In the genomic region with DNA sequence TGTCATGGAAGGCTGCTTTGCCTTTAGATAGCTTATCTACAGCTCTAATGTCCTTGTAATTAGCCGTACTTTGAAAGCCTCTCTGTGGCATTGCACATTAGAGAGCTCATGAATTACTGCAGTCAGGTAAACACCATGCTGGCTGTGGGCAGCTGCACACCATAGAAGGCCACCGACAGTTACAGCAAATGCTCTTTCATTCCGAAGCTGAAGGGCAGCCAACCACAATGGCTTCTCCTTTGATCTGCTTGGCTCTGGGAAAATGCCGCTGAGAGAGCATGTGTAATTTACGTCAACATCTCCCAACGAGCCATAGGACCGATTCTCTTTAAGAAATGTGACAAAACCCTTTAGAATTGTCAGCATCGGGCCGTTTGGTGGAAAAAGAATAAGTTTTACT, we compare ENCODE assay signal across 12 mouse cellular contexts. TPM values are rescaled to one million over a fixed set of nuclear protein-coding genes. Genes with fewer than 3 reads are reported as not detected.
DNase-seq lines count a peak whose midpoint lies in the region; ATAC-seq and TF ChIP-seq lines count a peak whose summit lies in the region.
"Had no signal": no experiment of that assay in that cellular context is flagged by ENCODE, and none has a peak within 500 bp of the region (broad histone marks: within the 10 kb centered on the region; RNA-seq: fewer than 3 reads in every experiment).

No protein-coding gene starts in this region.

- no peak overlapping the region for H3K4me3 ChIP-seq in kidney, postnatal 0 days (replicated peaks; ENCODE audit: low read depth, low read length)
- no peak overlapping the region for H3K4me3 ChIP-seq in embryonic facial prominence, embryonic 14.5 days (ENCODE audit: low read depth, low read length)
- no peak overlapping the region for H3K4me3 ChIP-seq in neural tube, embryonic 14.5 days (ENCODE audit: low read depth, low read length)
- H3K4me3 ChIP-seq: liver, embryonic 15.5 days had no signal

- H3K9me3 ChIP-seq in kidney, postnatal 0 days (replicated peaks; ENCODE audit: low read length) = no peaks in the 10 kb centered on the region
- no peaks in the 10 kb centered on the region for H3K9me3 ChIP-seq in embryonic facial prominence, embryonic 14.5 days (ENCODE audit: control insufficient read depth, low read length)
- H3K9me3 ChIP-seq in neural tube, embryonic 14.5 days (ENCODE audit: control insufficient read depth, low read length) = no peaks in the 10 kb centered on the region
- H3K9me3 ChIP-seq: liver, embryonic 15.5 days had no signal

- WGBS in kidney, postnatal 0 days = 21% methylated on average over 9 of the region's 9 CpGs
- WGBS in embryonic facial prominence, embryonic 14.5 days = 45% methylated on average over 9 of the region's 9 CpGs
- 8% methylated on average over 9 of the region's 9 CpGs for WGBS in neural tube, embryonic 14.5 days

- no peak overlapping the region for H3K9ac ChIP-seq in kidney, postnatal 0 days (ENCODE audit: low read depth, low read length)
- no peak overlapping the region for H3K9ac ChIP-seq in embryonic facial prominence, embryonic 14.5 days (ENCODE audit: low read depth, low read length)
- H3K9ac ChIP-seq in neural tube, embryonic 14.5 days (replicated peaks; ENCODE audit: low read depth, low read length) = no peak overlapping the region
- H3K9ac ChIP-seq: hindbrain, embryonic 14.5 days; liver, embryonic 15.5 days had no signal

- H3K27me3 ChIP-seq in kidney, postnatal 0 days (ENCODE audit: insufficient read depth, low read length) = no peaks in the 10 kb centered on the region
- no peaks in the 10 kb centered on the region for H3K27me3 ChIP-seq in embryonic facial prominence, embryonic 14.5 days (replicated peaks; ENCODE audit: control insufficient read depth, insufficient read depth, low read length)
- no peaks in the 10 kb centered on the region for H3K27me3 ChIP-seq in neural tube, embryonic 14.5 days (ENCODE audit: control insufficient read depth, insufficient read depth, low read length)
- H3K27me3 ChIP-seq: liver, embryonic 15.5 days had no signal

- H3K4me1 ChIP-seq in kidney, postnatal 0 days (replicated peaks; ENCODE audit: insufficient read depth, low read length) = no peaks in the 10 kb centered on the region
- peaks cover 34% of the 10 kb centered on the region for H3K4me1 ChIP-seq in embryonic facial prominence, embryonic 14.5 days (ENCODE audit: control insufficient read depth, insufficient read depth, low read length)
- no peaks in the 10 kb centered on the region for H3K4me1 ChIP-seq in neural tube, embryonic 14.5 days (ENCODE audit: control insufficient read depth, insufficient read depth, low read length)
- H3K4me1 ChIP-seq: liver, embryonic 15.5 days had no signal

- H3K27ac ChIP-seq in kidney, postnatal 0 days = no peak overlapping the region
- 0 out of 2 replicates have a peak overlapping the region, but pooled peaks have one; percentile 7 for H3K27ac ChIP-seq in embryonic facial prominence, embryonic 14.5 days (replicated peaks; ENCODE audit: low read depth, low read length)
- no peak overlapping the region for H3K27ac ChIP-seq in neural tube, embryonic 14.5 days (ENCODE audit: low read depth, low read length)
- H3K27ac ChIP-seq: hindbrain, embryonic 14.5 days; liver, embryonic 15.5 days; macrophage had no signal

- H3K4me2 ChIP-seq in kidney, postnatal 0 days (ENCODE audit: low read length) = no peak overlapping the region
- H3K4me2 ChIP-seq in embryonic facial prominence, embryonic 14.5 days (ENCODE audit: low read depth, low read length) = no peak overlapping the region
- H3K4me2 ChIP-seq in neural tube, embryonic 14.5 days (ENCODE audit: low read depth, low read length) = no peak overlapping the region
- H3K4me2 ChIP-seq: hindbrain, embryonic 14.5 days; liver, embryonic 15.5 days had no signal

- H3K36me3 ChIP-seq in kidney, postnatal 0 days (ENCODE audit: insufficient read depth, low read length) = no peaks in the 10 kb centered on the region
- no peaks in the 10 kb centered on the region for H3K36me3 ChIP-seq in embryonic facial prominence, embryonic 14.5 days (ENCODE audit: control insufficient read depth, insufficient read depth, low read length)
- H3K36me3 ChIP-seq in neural tube, embryonic 14.5 days (ENCODE audit: control insufficient read depth, insufficient read depth, low read length) = no peaks in the 10 kb centered on the region
- H3K36me3 ChIP-seq: liver, embryonic 15.5 days had no signal

- DNase-seq in adrenal gland, adult 2 months = peak; percentile 23
- DNase-seq in adrenal gland, postnatal 25 days = no peak
- DNase-seq in kidney, postnatal 0 days (ENCODE audit: low spot score) = peak; percentile 16
- DNase-seq in kidney, adult 18-20 months = no peak
- peak; percentile 50 for DNase-seq in embryonic facial prominence, embryonic 14.5 days (ENCODE audit: low spot score)
- no peak for DNase-seq in T-cell, adult 2 months (ENCODE audit: low spot score)
- DNase-seq in heart, postnatal 4 days = no peak
- DNase-seq: gastrocnemius, postnatal 25 days had no signal

- TF ChIP-seq CTCF in kidney, postnatal 0 days (IDR thresholded peaks at IDR 0.05; ENCODE audit: low read depth) = no peak

- ATAC-seq in kidney, postnatal 0 days (replicated peaks; ENCODE audit: low FRiP score, low read depth) = no peak
- peak; percentile 38; the same call in 1 of the 2 replicates for ATAC-seq in embryonic facial prominence, embryonic 14.5 days (ENCODE audit: low read depth)
- ATAC-seq in neural tube, embryonic 14.5 days (ENCODE audit: low read depth) = peak; percentile 63; the same call in 1 of the 2 replicates

RNA-seq across cellular contexts. Expression of gene Ngf, which starts 38.7 kb away (rescaled TPM):
- 1 to 10 TPM; 2.0 to 4.3 TPM for total RNA-seq in adrenal gland, adult 2 months (2021)
- polyA plus RNA-seq in adrenal gland, adult 2 months (2012; rRNA removed) = 3.2 and 3.7 TPM in 2 replicates
- total RNA-seq in adrenal gland, postnatal 25 days (2021) = 1.5 and 1.7 TPM in 2 replicates
- polyA plus RNA-seq in kidney, postnatal 0 days (2015; fragmentation: Nextera tagmentation; extraction: Ambion mirVana) = 3.0 TPM in 2 replicates
- polyA plus RNA-seq in embryonic facial prominence, embryonic 14.5 days (2014; fragmentation: Nextera tagmentation; extraction: Ambion mirVana) = 7.0 and 8.9 TPM in 2 replicates
- polyA plus RNA-seq in neural tube, embryonic 14.5 days (2014; fragmentation: Nextera tagmentation; extraction: Ambion mirVana) = 0.36 and 0.79 TPM in 2 replicates
- total RNA-seq in heart, postnatal 4 days (2021) = 1 to 10 TPM; 6.3 to 7.2 TPM
- polyA plus RNA-seq: macrophage had no signal

Comparison
In these comparisons a context has a peak if more than half of its experiments do, and no peak if none do; other contexts are left out.
1. DNase-seq: peak in adrenal gland, adult 2 months (single experiment), kidney, postnatal 0 days (single experiment) and embryonic facial prominence, embryonic 14.5 days (single experiment); none in adrenal gland, postnatal 25 days (single experiment), kidney, adult 18-20 months (single experiment), T-cell, adult 2 months (single experiment) and heart, postnatal 4 days (single experiment).